Mouse (Mus musculus): Measurements from ENCODE around the gene Olfr318. TPM values are rescaled to one million over a fixed set of nuclear protein-coding genes. Genes with fewer than 3 reads are reported as not detected.

Olfr318 gene
- polyA plus RNA-seq, 1 experiment from 2014 or later: not detected

DNA sequence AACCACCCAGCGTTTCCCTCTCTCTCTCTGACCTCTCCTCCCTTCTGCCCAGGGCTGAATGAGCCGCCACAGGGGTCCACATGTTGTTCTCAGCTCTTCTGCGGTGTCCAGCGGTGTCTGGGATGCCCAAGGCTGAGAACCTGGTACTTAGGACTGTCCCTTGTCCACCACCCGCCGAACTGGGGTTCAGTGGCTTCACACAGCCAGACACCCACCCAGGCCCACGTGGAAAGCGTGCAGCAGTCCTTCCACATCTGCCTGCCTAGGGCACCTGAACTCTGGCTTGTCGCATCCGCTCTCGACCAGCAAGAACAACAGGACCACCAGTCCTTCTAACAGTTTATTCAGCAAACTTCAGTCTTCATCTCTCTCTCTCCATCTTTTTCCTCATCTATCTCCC lies 14.7 kb downstream of the Olfr318 start:
- no peak overlapping the region for H3K4me2 ChIP-seq (ENCODE audit: low read length)
- no peaks in the 10 kb centered on the region for H3K36me3 ChIP-seq (ENCODE audit: control insufficient read depth, insufficient read depth)
- H3K9ac ChIP-seq (replicated peaks; ENCODE audit: low read depth, low read length): no peak overlapping the region
- WGBS: 82% methylated on average over 11 of the region's 11 CpGs
- ATAC-seq: no peak
- H3K9me3 ChIP-seq (ENCODE audit: control insufficient read depth, low read length): no peaks in the 10 kb centered on the region
- no peaks in the 10 kb centered on the region for H3K4me1 ChIP-seq (replicated peaks; ENCODE audit: control insufficient read depth, insufficient read depth, low read length)
- no peaks in the 10 kb centered on the region for H3K27me3 ChIP-seq (replicated peaks; ENCODE audit: control insufficient read depth, insufficient read depth, low read length)
- no peak overlapping the region for H3K4me3 ChIP-seq (replicated peaks; ENCODE audit: low read length)
- no peak overlapping the region for H3K27ac ChIP-seq (ENCODE audit: low read length)

DNA sequence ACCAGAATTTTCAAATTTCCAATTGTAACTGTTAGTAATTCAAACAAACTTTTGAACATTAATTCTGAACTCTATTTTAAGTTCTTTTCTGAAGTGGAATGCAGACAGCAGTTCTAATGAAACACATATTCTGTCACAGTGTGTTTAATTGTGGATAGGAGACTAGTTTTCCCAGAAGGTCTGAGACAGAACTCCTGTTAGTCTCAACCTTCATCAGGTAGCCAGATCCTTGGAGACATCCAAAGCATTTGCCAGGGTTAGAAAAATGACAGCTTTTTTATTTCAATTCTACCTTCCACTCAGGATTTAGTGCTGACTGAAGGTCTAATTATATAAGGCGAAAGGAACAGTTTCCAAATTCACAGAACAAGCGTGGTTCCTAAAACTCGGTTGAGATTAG lies 25.0 kb downstream of the Olfr318 start, which contains the start of gene Olfr319:
Olfr319 (plus strand) TSS at position 301 of the 400 bp plus-strand sequence.
- Histone ChIP-seq H3K9me3 (ENCODE audit: control insufficient read depth, low read length) (peaks cover 5% of the 10 kb centered on the region; the same call in 1 of the 2 replicates), H3K27ac (ENCODE audit: low read length) (no peak within 1 kb of the TSS), H3K4me2 (ENCODE audit: low read length) (no peak within 1 kb of the TSS), H3K36me3 (ENCODE audit: control insufficient read depth, insufficient read depth) (no peaks in the 10 kb centered on the region), H3K4me3 (replicated peaks; ENCODE audit: low read length) (no peak within 1 kb of the TSS), H3K27me3 (replicated peaks; ENCODE audit: control insufficient read depth, insufficient read depth, low read length) (no peaks in the 10 kb centered on the region), H3K9ac (replicated peaks; ENCODE audit: low read depth, low read length) (no peak within 1 kb of the TSS), H3K4me1 (replicated peaks; ENCODE audit: control insufficient read depth, insufficient read depth, low read length) (no peaks in the 10 kb centered on the region)
- no peak for ATAC-seq
- 86% methylated on average over 3 of the region's 3 CpGs for WGBS

DNA sequence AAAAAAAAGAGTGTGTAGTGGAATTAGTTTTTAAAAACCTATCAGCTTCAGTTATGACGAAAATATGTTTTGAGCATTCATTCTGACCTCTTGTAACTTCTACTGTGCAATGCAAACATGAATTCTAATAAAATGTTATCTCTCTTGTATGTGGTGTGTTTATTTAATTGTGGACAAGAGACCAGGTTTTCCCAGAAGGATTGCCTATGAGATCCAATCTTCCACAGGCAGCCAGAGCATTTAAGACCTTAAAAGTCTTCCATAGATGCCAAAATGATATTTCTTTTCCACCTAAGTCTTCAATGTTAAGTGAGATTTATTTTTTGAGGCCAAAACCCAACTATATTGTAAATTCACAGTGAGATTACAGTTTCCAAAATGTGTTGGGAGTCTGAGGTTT lies 43.0 kb downstream of the Olfr318 start, which contains the start of gene Olfr320:
Olfr320 (plus strand) TSS at position 301 of the 400 bp plus-strand sequence.
- WGBS: 90% methylated on average over 1 of the region's 1 CpGs

DNA sequence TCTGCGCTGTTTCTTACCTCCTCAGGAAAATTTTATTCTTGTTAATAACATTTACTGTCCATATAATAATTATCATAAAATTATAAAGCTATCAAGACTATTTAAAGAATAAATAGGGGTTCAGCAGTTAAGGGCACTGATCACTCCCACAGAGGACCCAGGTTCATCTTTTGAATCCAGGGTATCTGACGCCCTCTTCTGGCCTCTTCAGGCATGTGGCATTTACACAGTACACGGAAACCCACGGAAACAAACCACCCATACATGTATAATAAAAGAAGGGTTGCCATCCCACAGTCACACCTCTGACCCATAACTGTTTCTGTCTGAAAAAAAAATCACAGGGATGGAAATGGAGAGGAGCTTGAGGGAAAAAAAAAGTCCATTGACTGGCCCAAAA lies 52.0 kb downstream of the Olfr318 start:
- Histone ChIP-seq H3K9ac (replicated peaks; ENCODE audit: low read depth, low read length) (no peak overlapping the region), H3K27me3 (replicated peaks; ENCODE audit: control insufficient read depth, insufficient read depth, low read length) (no peaks in the 10 kb centered on the region), H3K36me3 (ENCODE audit: control insufficient read depth, insufficient read depth) (no peaks in the 10 kb centered on the region), H3K27ac (ENCODE audit: low read length) (no peak overlapping the region), H3K4me1 (replicated peaks; ENCODE audit: control insufficient read depth, insufficient read depth, low read length) (no peaks in the 10 kb centered on the region), H3K4me3 (replicated peaks; ENCODE audit: low read length) (no peak overlapping the region), H3K4me2 (ENCODE audit: low read length) (no peak overlapping the region), H3K9me3 (ENCODE audit: control insufficient read depth, low read length) (no peaks in the 10 kb centered on the region)
- 58% methylated on average over 4 of the region's 4 CpGs for WGBS
- no peak for ATAC-seq

More for the DNA sequence above, 43.0 kb downstream of the Olfr318 start, which contains the start of gene Olfr320:
- no peaks in the 10 kb centered on the region for H3K9me3 ChIP-seq (ENCODE audit: control insufficient read depth, low read length)
- H3K27me3 ChIP-seq (replicated peaks; ENCODE audit: control insufficient read depth, insufficient read depth, low read length): no peaks in the 10 kb centered on the region
- no peak within 1 kb of the TSS for H3K4me2 ChIP-seq (ENCODE audit: low read length)
- no peak for ATAC-seq
- H3K9ac ChIP-seq (replicated peaks; ENCODE audit: low read depth, low read length): no peak within 1 kb of the TSS
- H3K36me3 ChIP-seq (ENCODE audit: control insufficient read depth, insufficient read depth): no peaks in the 10 kb centered on the region
- H3K4me3 ChIP-seq (replicated peaks; ENCODE audit: low read length): no peak within 1 kb of the TSS
- no peak within 1 kb of the TSS for H3K27ac ChIP-seq (ENCODE audit: low read length)
- H3K4me1 ChIP-seq (replicated peaks; ENCODE audit: control insufficient read depth, insufficient read depth, low read length): no peaks in the 10 kb centered on the region

DNA sequence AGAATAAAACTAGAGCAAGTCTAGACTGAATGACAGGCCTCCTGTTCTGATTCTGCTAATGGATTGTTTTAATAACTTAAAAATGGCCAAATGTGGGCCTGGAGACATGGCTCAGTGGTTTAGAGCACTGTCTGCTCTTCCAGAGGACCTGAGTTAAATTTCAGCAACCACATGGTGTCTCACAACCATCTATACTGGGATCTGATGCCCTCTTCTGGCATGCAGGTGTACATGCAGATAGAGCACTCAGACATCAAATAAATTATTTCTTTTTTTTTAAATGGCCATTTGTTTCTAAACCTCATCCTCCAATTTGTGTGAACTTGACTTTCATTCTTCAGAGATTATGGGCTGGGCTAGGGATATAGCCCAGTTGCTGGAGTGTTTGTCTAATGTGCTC lies 54.6 kb downstream of the Olfr318 start:
- no peak for ATAC-seq
- Histone ChIP-seq H3K27me3 (replicated peaks; ENCODE audit: control insufficient read depth, insufficient read depth, low read length) (no peaks in the 10 kb centered on the region), H3K27ac (ENCODE audit: low read length) (no peak overlapping the region), H3K9me3 (ENCODE audit: control insufficient read depth, low read length) (no peaks in the 10 kb centered on the region), H3K4me2 (ENCODE audit: low read length) (no peak overlapping the region), H3K36me3 (ENCODE audit: control insufficient read depth, insufficient read depth) (no peaks in the 10 kb centered on the region), H3K4me1 (replicated peaks; ENCODE audit: control insufficient read depth, insufficient read depth, low read length) (no peaks in the 10 kb centered on the region), H3K4me3 (replicated peaks; ENCODE audit: low read length) (no peak overlapping the region), H3K9ac (replicated peaks; ENCODE audit: low read depth, low read length) (no peak overlapping the region)

Other genes with a start within 250 kb of the Olfr318 start
- gene Olfr332, start 231.5 kb downstream of the Olfr318 start, polyA plus RNA-seq (2015; fragmentation: Nextera tagmentation; extraction: Ambion mirVana): not detected in 2 replicates
- gene Olfr331, start 221.4 kb downstream of the Olfr318 start, polyA plus RNA-seq (2015; fragmentation: Nextera tagmentation; extraction: Ambion mirVana): not detected in 2 replicates
- not detected in 2 replicates for gene Olfr330, start 189.2 kb downstream of the Olfr318 start, polyA plus RNA-seq (2015; fragmentation: Nextera tagmentation; extraction: Ambion mirVana)
- gene Olfr329-ps, start 177.6 kb downstream of the Olfr318 start, polyA plus RNA-seq (2015; fragmentation: Nextera tagmentation; extraction: Ambion mirVana): not detected in 2 replicates
- not detected in 2 replicates for gene Olfr328, start 168.4 kb downstream of the Olfr318 start, polyA plus RNA-seq (2015; fragmentation: Nextera tagmentation; extraction: Ambion mirVana)
- gene Olfr224, start 153.5 kb downstream of the Olfr318 start, polyA plus RNA-seq (2015; fragmentation: Nextera tagmentation; extraction: Ambion mirVana): not detected in 2 replicates
- gene Olfr325, start 146.3 kb downstream of the Olfr318 start, polyA plus RNA-seq (2015; fragmentation: Nextera tagmentation; extraction: Ambion mirVana): not detected in 2 replicates
- not detected in 2 replicates for gene Olfr324, start 128.9 kb downstream of the Olfr318 start, polyA plus RNA-seq (2015; fragmentation: Nextera tagmentation; extraction: Ambion mirVana)
- gene 2210407C18Rik, start 107.9 kb downstream of the Olfr318 start, polyA plus RNA-seq (2015; fragmentation: Nextera tagmentation; extraction: Ambion mirVana): not detected in 2 replicates
- gene Olfr323, start 93.5 kb downstream of the Olfr318 start, polyA plus RNA-seq (2015; fragmentation: Nextera tagmentation; extraction: Ambion mirVana): not detected in 2 replicates
- 0.09 TPM in 1 of 2 replicates, not detected in the other for gene Trim58, start 83.5 kb downstream of the Olfr318 start, polyA plus RNA-seq (2015; fragmentation: Nextera tagmentation; extraction: Ambion mirVana)
- not detected in 2 replicates for gene Olfr322, start 65.2 kb downstream of the Olfr318 start, polyA plus RNA-seq (2015; fragmentation: Nextera tagmentation; extraction: Ambion mirVana)
- gene Olfr320, start 42.9 kb downstream of the Olfr318 start, polyA plus RNA-seq (2015; fragmentation: Nextera tagmentation; extraction: Ambion mirVana): not detected in 2 replicates
- gene Olfr319, start 24.9 kb downstream of the Olfr318 start, polyA plus RNA-seq (2015; fragmentation: Nextera tagmentation; extraction: Ambion mirVana): not detected in 2 replicates
- gene Olfr317, start 15.2 kb upstream of the Olfr318 start, polyA plus RNA-seq (2015; fragmentation: Nextera tagmentation; extraction: Ambion mirVana): 0.16 TPM in 1 of 2 replicates, not detected in the other
- gene Olfr316, start 28.7 kb upstream of the Olfr318 start, polyA plus RNA-seq (2015; fragmentation: Nextera tagmentation; extraction: Ambion mirVana): not detected in 2 replicates
- not detected in 2 replicates for gene Olfr315, start 49.2 kb upstream of the Olfr318 start, polyA plus RNA-seq (2015; fragmentation: Nextera tagmentation; extraction: Ambion mirVana)
- gene Olfr314, start 58.9 kb upstream of the Olfr318 start, polyA plus RNA-seq (2015; fragmentation: Nextera tagmentation; extraction: Ambion mirVana): not detected in 2 replicates
- gene Fam183b, start 77.9 kb upstream of the Olfr318 start, polyA plus RNA-seq (2015; fragmentation: Nextera tagmentation; extraction: Ambion mirVana): 1.8 and 5.4 TPM in 2 replicates
- not detected in 2 replicates for gene Olfr313, start 91.0 kb upstream of the Olfr318 start, polyA plus RNA-seq (2015; fragmentation: Nextera tagmentation; extraction: Ambion mirVana)
- gene Olfr312, start 105.2 kb upstream of the Olfr318 start, polyA plus RNA-seq (2015; fragmentation: Nextera tagmentation; extraction: Ambion mirVana): not detected in 2 replicates
- not detected in 2 replicates for gene Olfr311, start 115.2 kb upstream of the Olfr318 start, polyA plus RNA-seq (2015; fragmentation: Nextera tagmentation; extraction: Ambion mirVana)
- gene Gm12258, start 123.1 kb upstream of the Olfr318 start, polyA plus RNA-seq (2015; fragmentation: Nextera tagmentation; extraction: Ambion mirVana): 25.1 and 25.9 TPM in 2 replicates
- 11.5 and 13.6 TPM in 2 replicates for gene 2810021J22Rik, start 143.2 kb upstream of the Olfr318 start, polyA plus RNA-seq (2015; fragmentation: Nextera tagmentation; extraction: Ambion mirVana)
- 7.5 and 8.1 TPM in 2 replicates for gene Zfp39, start 180.2 kb upstream of the Olfr318 start, polyA plus RNA-seq (2015; fragmentation: Nextera tagmentation; extraction: Ambion mirVana)
- gene Btnl10, start 193.9 kb upstream of the Olfr318 start, polyA plus RNA-seq (2015; fragmentation: Nextera tagmentation; extraction: Ambion mirVana): not detected in 2 replicates
- 423 and 435 TPM in 2 replicates for gene Rnf187, start 214.9 kb upstream of the Olfr318 start, polyA plus RNA-seq (2015; fragmentation: Nextera tagmentation; extraction: Ambion mirVana)
- gene Hist3h2ba, start 224.9 kb upstream of the Olfr318 start, polyA plus RNA-seq (2015; fragmentation: Nextera tagmentation; extraction: Ambion mirVana): 389 and 395 TPM in 2 replicates
- gene Hist3h2a, start 230.7 kb upstream of the Olfr318 start, polyA plus RNA-seq (2015; fragmentation: Nextera tagmentation; extraction: Ambion mirVana): 150 and 152 TPM in 2 replicates
- gene Trim17, start 230.7 kb upstream of the Olfr318 start, polyA plus RNA-seq (2015; fragmentation: Nextera tagmentation; extraction: Ambion mirVana): 1.8 and 2.0 TPM in 2 replicates

Measured in forebrain, embryonic 16.5 days (tissue).